Mouse (Mus musculus): ENCODE results near the gene Fndc3a. TPM values are rescaled to one million over a fixed set of nuclear protein-coding genes. Genes with fewer than 3 reads are reported as not detected.

The Fndc3a gene
- polyA plus RNA-seq, 1 experiment from 2014 or later, result 19.5 TPM

DNA sequence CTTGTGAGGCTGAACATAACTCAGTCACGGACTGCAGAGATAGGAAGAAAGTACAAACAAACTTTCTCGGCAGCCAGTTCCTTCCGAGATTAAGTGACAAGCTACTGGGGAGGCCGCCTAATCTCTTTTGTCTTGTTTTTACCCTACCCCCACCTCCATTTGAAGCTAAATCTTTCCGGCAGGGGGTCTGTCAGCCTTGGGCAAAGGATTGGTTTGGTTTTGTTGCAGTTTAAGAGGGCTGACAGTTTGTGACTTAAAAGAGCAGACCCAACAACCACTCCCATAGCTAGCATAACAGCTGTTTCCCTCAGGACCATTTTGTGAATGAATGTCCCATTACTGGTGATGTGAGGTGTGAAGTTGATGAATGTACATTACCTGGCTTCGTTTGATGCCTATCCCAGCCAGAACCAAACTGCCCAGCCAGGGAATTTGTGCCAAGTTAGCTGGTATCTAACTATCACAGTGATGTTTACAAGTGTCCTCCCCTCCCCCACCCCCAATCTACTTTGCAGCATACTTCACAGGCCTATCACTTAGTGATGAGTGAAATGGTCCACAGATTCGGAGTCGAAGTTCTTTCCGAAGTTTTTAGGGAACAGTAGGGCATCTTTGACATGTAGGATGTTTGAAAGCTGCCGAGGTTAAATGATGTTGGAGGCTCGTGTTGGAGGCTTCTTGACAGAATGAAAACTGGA, 202.9 kb downstream of the Fndc3a start:
- WGBS, result 20% methylated on average over 11 of the region's 11 CpGs
- Histone ChIP-seq H3K4me3 (ENCODE audit: low read depth, low read length) (peak overlapping the region; percentile 29), H3K36me3 (ENCODE audit: control insufficient read depth, insufficient read depth, low read length) (no peaks in the 10 kb centered on the region), H3K27ac (ENCODE audit: low read depth, low read length) (no peak overlapping the region), H3K9ac (ENCODE audit: low read depth, low read length) (0 out of 2 replicates have a peak overlapping the region, but pooled peaks have one; percentile 20), H3K4me2 (peak overlapping the region; percentile 60), H3K4me1 (replicated peaks; ENCODE audit: control insufficient read depth, insufficient read depth, low read length) (no peaks in the 10 kb centered on the region), H3K27me3 (replicated peaks; ENCODE audit: control insufficient read depth, insufficient read depth, low read length) (no peaks in the 10 kb centered on the region), H3K9me3 (ENCODE audit: control insufficient read depth, low read length) (no peaks in the 10 kb centered on the region)
- ATAC-seq (replicated peaks; ENCODE audit: low FRiP score) (no peak), DNase-seq (ENCODE audit: low spot score) (peak; percentile 33)

DNA sequence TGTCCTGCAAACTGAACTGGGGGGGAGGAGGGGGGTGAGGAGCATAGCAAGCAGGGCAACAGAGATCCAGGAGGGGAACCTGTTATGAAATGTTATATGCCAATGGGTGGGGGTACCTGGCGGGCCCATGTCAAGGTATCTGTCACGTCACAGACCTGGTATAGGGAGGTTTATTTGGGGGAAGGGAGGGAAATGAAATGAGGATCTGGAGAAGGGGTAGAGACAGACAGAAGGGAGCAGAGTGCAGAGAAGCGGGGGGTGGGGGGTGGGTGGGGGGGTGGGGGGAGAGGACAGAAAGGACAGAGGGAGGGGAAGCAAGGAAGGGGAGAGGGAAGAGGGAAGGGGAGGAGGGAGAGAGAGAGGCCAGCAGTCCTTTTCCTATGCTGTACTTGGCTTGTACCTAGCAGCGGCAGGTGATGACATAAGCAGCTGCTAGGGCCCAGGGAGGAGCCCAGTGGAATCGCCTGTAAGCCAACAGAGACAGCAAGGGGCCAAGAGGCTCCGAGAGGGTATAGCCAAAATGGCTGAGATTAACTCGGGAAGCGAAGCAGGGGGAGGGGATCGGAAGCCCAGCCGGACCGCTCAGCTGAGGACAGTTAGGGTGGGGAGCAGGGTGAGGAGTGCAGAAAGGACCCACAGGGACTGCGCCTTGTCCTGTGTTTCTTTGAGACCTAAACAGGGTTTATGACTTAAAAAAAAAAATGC, 203.6 kb downstream of the Fndc3a start:
- WGBS, result 14% methylated on average over 12 of the region's 12 CpGs
- Histone ChIP-seq H3K9ac (ENCODE audit: low read depth, low read length) (0 out of 2 replicates have a peak overlapping the region, but pooled peaks have one; percentile 20), H3K27me3 (replicated peaks; ENCODE audit: control insufficient read depth, insufficient read depth, low read length) (no peaks in the 10 kb centered on the region), H3K4me2 (peak overlapping the region; percentile 60), H3K27ac (ENCODE audit: low read depth, low read length) (no peak overlapping the region), H3K4me1 (replicated peaks; ENCODE audit: control insufficient read depth, insufficient read depth, low read length) (no peaks in the 10 kb centered on the region), H3K4me3 (ENCODE audit: low read depth, low read length) (peak overlapping the region; percentile 29), H3K36me3 (ENCODE audit: control insufficient read depth, insufficient read depth, low read length) (no peaks in the 10 kb centered on the region), H3K9me3 (ENCODE audit: control insufficient read depth, low read length) (no peaks in the 10 kb centered on the region)
- peak; percentile 38 for DNase-seq (ENCODE audit: low spot score)
- ATAC-seq (replicated peaks; ENCODE audit: low FRiP score), result no peak

- ATAC-seq (replicated peaks; ENCODE audit: low FRiP score) (no peak), DNase-seq (ENCODE audit: low spot score) (no peak)
- no peaks in the 10 kb centered on the region for H3K27me3 ChIP-seq (replicated peaks; ENCODE audit: control insufficient read depth, insufficient read depth, low read length)
- no peak overlapping the region for H3K27ac ChIP-seq (ENCODE audit: low read depth, low read length)
- no peaks in the 10 kb centered on the region for H3K9me3 ChIP-seq (ENCODE audit: control insufficient read depth, low read length)
- no peaks in the 10 kb centered on the region for H3K36me3 ChIP-seq (ENCODE audit: control insufficient read depth, insufficient read depth, low read length)
- no peaks in the 10 kb centered on the region for H3K4me1 ChIP-seq (replicated peaks; ENCODE audit: control insufficient read depth, insufficient read depth, low read length)
- H3K4me2 ChIP-seq, result no peak overlapping the region
- 76% methylated on average over 1 of the region's 1 CpGs for WGBS
- H3K9ac ChIP-seq (ENCODE audit: low read depth, low read length), result no peak overlapping the region
- no peak overlapping the region for H3K4me3 ChIP-seq (ENCODE audit: low read depth, low read length)
These were observed 204.8 kb downstream of the Fndc3a start for GRCm38 (mm10) chr14:72504985-72505384.

DNA sequence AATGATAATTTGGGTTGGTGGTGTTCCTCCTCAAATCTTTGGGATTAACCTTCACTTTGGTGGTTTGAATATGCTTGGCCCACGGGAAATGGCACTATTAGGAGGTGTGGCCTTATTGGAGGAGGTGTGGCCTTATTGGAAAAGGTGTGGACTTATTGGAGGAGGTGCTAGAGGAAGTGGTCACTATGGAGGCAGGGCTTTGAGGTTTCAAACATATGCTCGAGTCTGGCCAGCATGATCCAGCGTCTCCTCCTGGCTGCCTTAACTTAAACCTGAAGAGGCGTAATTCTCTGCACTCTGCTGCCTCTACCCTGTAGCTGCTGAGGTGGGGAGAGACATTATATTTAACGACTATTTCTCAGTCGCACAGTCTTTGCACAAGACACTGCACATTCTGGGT, 206.6 kb downstream of the Fndc3a start:
- Histone ChIP-seq H3K36me3 (ENCODE audit: control insufficient read depth, insufficient read depth, low read length) (no peaks in the 10 kb centered on the region), H3K4me1 (replicated peaks; ENCODE audit: control insufficient read depth, insufficient read depth, low read length) (no peaks in the 10 kb centered on the region), H3K4me2 (no peak overlapping the region), H3K4me3 (ENCODE audit: low read depth, low read length) (no peak overlapping the region), H3K27ac (ENCODE audit: low read depth, low read length) (no peak overlapping the region), H3K9me3 (ENCODE audit: control insufficient read depth, low read length) (no peaks in the 10 kb centered on the region), H3K9ac (ENCODE audit: low read depth, low read length) (no peak overlapping the region), H3K27me3 (replicated peaks; ENCODE audit: control insufficient read depth, insufficient read depth, low read length) (no peaks in the 10 kb centered on the region)
- DNase-seq (ENCODE audit: low spot score), result no peak
- 53% methylated on average over 6 of the region's 6 CpGs for WGBS
- ATAC-seq (replicated peaks; ENCODE audit: low FRiP score), result no peak

GRCm38 (mm10) chr14:72493775-72494174, 216.0 kb downstream of the Fndc3a start:
- Histone ChIP-seq H3K4me3 (ENCODE audit: low read depth, low read length) (no peak overlapping the region), H3K27me3 (replicated peaks; ENCODE audit: control insufficient read depth, insufficient read depth, low read length) (no peaks in the 10 kb centered on the region), H3K9me3 (ENCODE audit: control insufficient read depth, low read length) (no peaks in the 10 kb centered on the region), H3K4me1 (replicated peaks; ENCODE audit: control insufficient read depth, insufficient read depth, low read length) (no peaks in the 10 kb centered on the region), H3K27ac (ENCODE audit: low read depth, low read length) (no peak overlapping the region), H3K4me2 (no peak overlapping the region), H3K36me3 (ENCODE audit: control insufficient read depth, insufficient read depth, low read length) (no peaks in the 10 kb centered on the region), H3K9ac (ENCODE audit: low read depth, low read length) (no peak overlapping the region)
- ATAC-seq (replicated peaks; ENCODE audit: low FRiP score) (no peak), DNase-seq (ENCODE audit: low spot score) (no peak)
- whole genome bisulfite sequencing, result 68% methylated on average over 1 of the region's 1 CpGs

- Histone ChIP-seq H3K4me3 (ENCODE audit: low read depth, low read length) (no peak within 1 kb of the TSS), H3K4me1 (replicated peaks; ENCODE audit: control insufficient read depth, insufficient read depth, low read length) (no peaks in the 10 kb centered on the region), H3K4me2 (no peak within 1 kb of the TSS), H3K9ac (ENCODE audit: low read depth, low read length) (no peak within 1 kb of the TSS), H3K27ac (ENCODE audit: low read depth, low read length) (no peak within 1 kb of the TSS), H3K36me3 (ENCODE audit: control insufficient read depth, insufficient read depth, low read length) (no peaks in the 10 kb centered on the region), H3K9me3 (ENCODE audit: control insufficient read depth, low read length) (no peaks in the 10 kb centered on the region), H3K27me3 (replicated peaks; ENCODE audit: control insufficient read depth, insufficient read depth, low read length) (no peaks in the 10 kb centered on the region)
- 84% methylated on average over 5 of the region's 5 CpGs for WGBS
- DNase-seq (ENCODE audit: low spot score) (no peak), ATAC-seq (replicated peaks; ENCODE audit: low FRiP score) (no peak)
These were observed 218.1 kb downstream of the Fndc3a start, which contains the start of gene Gm9195 for GRCm38 (mm10) chr14:72491738-72492137. Gm9195 (minus strand) TSS chr14:72491838.

GRCm38 (mm10) chr14:72490367-72490766, 219.4 kb downstream of the Fndc3a start:
- Histone ChIP-seq H3K9me3 (ENCODE audit: control insufficient read depth, low read length) (no peaks in the 10 kb centered on the region), H3K27ac (ENCODE audit: low read depth, low read length) (no peak overlapping the region), H3K4me1 (replicated peaks; ENCODE audit: control insufficient read depth, insufficient read depth, low read length) (no peaks in the 10 kb centered on the region), H3K27me3 (replicated peaks; ENCODE audit: control insufficient read depth, insufficient read depth, low read length) (no peaks in the 10 kb centered on the region), H3K9ac (ENCODE audit: low read depth, low read length) (no peak overlapping the region), H3K4me2 (no peak overlapping the region), H3K36me3 (ENCODE audit: control insufficient read depth, insufficient read depth, low read length) (no peaks in the 10 kb centered on the region), H3K4me3 (ENCODE audit: low read depth, low read length) (no peak overlapping the region)
- WGBS, result 95% methylated on average over 3 of the region's 3 CpGs
- DNase-seq (ENCODE audit: low spot score) (no peak), ATAC-seq (replicated peaks; ENCODE audit: low FRiP score) (no peak)

Measured in liver, embryonic 11.5 days (tissue).